Mouse (Mus musculus) adrenal gland, postnatal 25 days (tissue): ENCODE measurements around the gene Tnfrsf23. TPM values are rescaled to one million over a fixed set of nuclear protein-coding genes. Genes with fewer than 3 reads are reported as not detected.

Source experiments
- total RNA-seq: library from RNA; stranded (reverse); gene quantifications from 2 replicates; pipeline ENCODE4 v1.2.3, GENCODE M21; 2021

Tnfrsf23 gene
- total RNA-seq, 1 experiment from 2014 or later: 2.7 TPM

Other genes with a start within 250 kb of the Tnfrsf23 start
- gene Cdkn1c, start 224.8 kb downstream of the Tnfrsf23 start, total RNA-seq: 669 and 905 TPM in 2 replicates
- 1.2 and 1.4 TPM in 2 replicates for gene Slc22a18, start 212.1 kb downstream of the Tnfrsf23 start, total RNA-seq
- gene Phlda2, start 182.7 kb downstream of the Tnfrsf23 start, total RNA-seq: 1.8 and 2.7 TPM in 2 replicates
- gene Nap1l4, start 136.8 kb downstream of the Tnfrsf23 start, total RNA-seq: 117 and 135 TPM in 2 replicates
- 47.3 and 74.9 TPM in 2 replicates for gene Cars, start 85.8 kb downstream of the Tnfrsf23 start, total RNA-seq
- gene Tnfrsf26, start 57.1 kb downstream of the Tnfrsf23 start, total RNA-seq: 1.0 and 1.4 TPM in 2 replicates
- gene Tnfrsf22, start 36.2 kb downstream of the Tnfrsf23 start, total RNA-seq: 4.4 and 6.5 TPM in 2 replicates
- gene Osbpl5, start 71.1 kb upstream of the Tnfrsf23 start, total RNA-seq: 22.8 and 37.0 TPM in 2 replicates
- 0.27 and 0.67 TPM in 2 replicates for gene Mrgprg, start 81.1 kb upstream of the Tnfrsf23 start, total RNA-seq
- 1.4 and 2.0 TPM in 2 replicates for gene Mrgpre, start 98.6 kb upstream of the Tnfrsf23 start, total RNA-seq
- 16.7 and 21.7 TPM in 2 replicates for gene Nadsyn1, start 137.0 kb upstream of the Tnfrsf23 start, total RNA-seq
- 1,142 and 1,301 TPM in 2 replicates for gene Dhcr7, start 137.3 kb upstream of the Tnfrsf23 start, total RNA-seq
- not detected in 2 replicates for gene Gm498, start 181.0 kb upstream of the Tnfrsf23 start, total RNA-seq